Comparison of ENCODE assay signal across 31 mouse cellular contexts in genomic region chr4:65904963-65905362, GRCm38 (mm10).
"Had no signal": no experiment of that assay in that cellular context is flagged by ENCODE, and none has a peak within 500 bp of the region (broad histone marks: within the 10 kb centered on the region; RNA-seq: fewer than 3 reads in every experiment).

No protein-coding gene starts in this region.

- H3K27ac ChIP-seq: limb, embryonic 10.5 days; limb, embryonic 12.5 days; limb, embryonic 13.5 days; limb, embryonic 15.5 days; liver, embryonic 12.5 days; liver, embryonic 13.5 days; liver, embryonic 14.5 days; liver, embryonic 15.5 days; lung, embryonic 15.5 days; macrophage; midbrain, embryonic 10.5 days; midbrain, embryonic 12.5 days; midbrain, embryonic 13.5 days; midbrain, embryonic 15.5 days; neural tube, embryonic 12.5 days had no signal

- H3K9me3 ChIP-seq: limb, embryonic 10.5 days; limb, embryonic 12.5 days; limb, embryonic 13.5 days; limb, embryonic 15.5 days; liver, embryonic 12.5 days; liver, embryonic 13.5 days; liver, embryonic 15.5 days; lung, embryonic 15.5 days; megakaryocyte, embryonic 14.5 days; midbrain, embryonic 10.5 days; midbrain, embryonic 12.5 days; midbrain, embryonic 13.5 days; midbrain, embryonic 15.5 days; neural tube, embryonic 12.5 days had no signal

- H3K36me3 ChIP-seq: limb, embryonic 10.5 days; limb, embryonic 12.5 days; limb, embryonic 13.5 days; limb, embryonic 15.5 days; liver, embryonic 12.5 days; liver, embryonic 13.5 days; liver, embryonic 15.5 days; lung, embryonic 15.5 days; midbrain, embryonic 10.5 days; midbrain, embryonic 12.5 days; midbrain, embryonic 13.5 days; midbrain, embryonic 15.5 days; neural tube, embryonic 12.5 days had no signal

- H3K4me1 ChIP-seq: limb, embryonic 10.5 days; limb, embryonic 12.5 days; limb, embryonic 15.5 days; liver, embryonic 12.5 days; liver, embryonic 13.5 days; liver, embryonic 15.5 days; lung, embryonic 15.5 days; megakaryocyte, embryonic 14.5 days; neural tube, embryonic 12.5 days had no signal

- DNase-seq: left cerebral cortex, postnatal 4 days; liver; liver, embryonic 13.5 days; liver, postnatal 0 days; lung, adult 18-20 months; lung, adult 2 months; lung, embryonic 14.5 days; lung, postnatal 10 days; lung, postnatal 14 days; lung, postnatal 36 days; lung, postnatal 4 days; midbrain, embryonic 14.5 days had no signal

- H3K9ac ChIP-seq: limb, embryonic 12.5 days; limb, embryonic 13.5 days; limb, embryonic 15.5 days; liver, embryonic 12.5 days; liver, embryonic 13.5 days; liver, embryonic 14.5 days; liver, embryonic 15.5 days; liver, postnatal 0 days; lung, embryonic 14.5 days; lung, embryonic 15.5 days; midbrain, embryonic 12.5 days; midbrain, embryonic 13.5 days; midbrain, embryonic 15.5 days; neural tube, embryonic 12.5 days had no signal

- ATAC-seq: liver, embryonic 12.5 days; liver, postnatal 0 days; lung, postnatal 0 days; midbrain, embryonic 13.5 days; midbrain, embryonic 15.5 days; midbrain, embryonic 16.5 days had no signal

- H3K27me3 ChIP-seq: limb, embryonic 12.5 days; limb, embryonic 13.5 days; limb, embryonic 15.5 days; liver, embryonic 12.5 days; liver, embryonic 13.5 days; liver, embryonic 15.5 days; lung, embryonic 15.5 days; megakaryocyte, embryonic 14.5 days; midbrain, embryonic 12.5 days; midbrain, embryonic 13.5 days; midbrain, embryonic 15.5 days; neural tube, embryonic 12.5 days had no signal

- H3K4me2 ChIP-seq: limb, embryonic 12.5 days; limb, embryonic 13.5 days; limb, embryonic 15.5 days; liver, embryonic 11.5 days; liver, embryonic 12.5 days; liver, embryonic 13.5 days; liver, embryonic 15.5 days; lung, embryonic 14.5 days; lung, embryonic 15.5 days; midbrain, embryonic 12.5 days; midbrain, embryonic 13.5 days; midbrain, embryonic 15.5 days; neural tube, embryonic 12.5 days had no signal

- H3K4me3 ChIP-seq: limb, embryonic 10.5 days; limb, embryonic 12.5 days; limb, embryonic 13.5 days; limb, embryonic 15.5 days; liver, embryonic 12.5 days; liver, embryonic 13.5 days; liver, embryonic 15.5 days; lung, embryonic 15.5 days; megakaryocyte, embryonic 14.5 days; midbrain, embryonic 10.5 days; midbrain, embryonic 12.5 days; midbrain, embryonic 13.5 days; midbrain, embryonic 15.5 days; myocyte; neural tube, embryonic 12.5 days had no signal
